Mouse (Mus musculus) liver, postnatal 0 days (tissue): ENCODE results near the gene Pcf11. TPM values are rescaled to one million over a fixed set of nuclear protein-coding genes. Genes with fewer than 3 reads are reported as not detected.

Experiments used
- ATAC-seq: fragments of 200-750 bp; cut with Nextera tagmentation; 2 replicates; pipeline ENCODE4 v1.8.0; 2017; ENCODE audit warnings: mild to moderate bottlenecking, moderate library complexity
- DNase-seq: peaks from one replicate; pipeline ENCODE4 v3.0.0-alpha.2; 2016
- H3K27ac ChIP-seq: fragments of 300-500 bp; sonication (generic); 2 replicates; pipeline ENCODE4 v1.5.1; 2014; ENCODE audit warnings: antibody characterized with exemption, moderate library complexity, mild to moderate bottlenecking, low read depth
- H3K27me3 ChIP-seq: fragments of 300-500 bp; sonication (generic); 2 replicates; pipeline ENCODE4 v1.6.1; 2014; ENCODE audit warnings: low read length, control low read depth, mixed read lengths; ENCODE audit not compliant: insufficient read depth
- H3K36me3 ChIP-seq: fragments of 300-500 bp; sonication (generic); replicated peaks from 2 replicates; pipeline ENCODE4 v1.6.1; 2014; ENCODE audit warnings: mild to moderate bottlenecking, control low read depth, low read length, moderate library complexity, mixed read lengths; ENCODE audit not compliant: insufficient read depth
- H3K4me1 ChIP-seq: fragments of 300-500 bp; sonication (generic); 2 replicates; pipeline ENCODE4 v1.6.1; 2014; ENCODE audit warnings: antibody characterized with exemption, mild to moderate bottlenecking, control low read depth; ENCODE audit not compliant: insufficient read depth
- H3K4me2 ChIP-seq: fragments of 300-500 bp; sonication (generic); 2 replicates; pipeline ENCODE4 v1.6.1; 2014; ENCODE audit warnings: low read depth, mild to moderate bottlenecking, low read length, moderate library complexity, mixed read lengths
- H3K4me3 ChIP-seq: fragments of 300-500 bp; sonication (generic); 2 replicates; pipeline ENCODE4 v1.5.1; 2014; ENCODE audit warnings: low read depth, low read length
- H3K9ac ChIP-seq: fragments of 300-500 bp; sonication (generic); replicated peaks from 2 replicates; pipeline ENCODE4 v1.6.1; 2014; ENCODE audit warnings: mild to moderate bottlenecking, moderate library complexity
- H3K9me3 ChIP-seq: fragments of 300-500 bp; sonication (generic); 2 replicates; pipeline ENCODE4 v1.6.1; 2016; ENCODE audit warnings: mild to moderate bottlenecking, control low read depth, low read length, mixed read lengths
- CTCF ChIP-seq: sonication (generic); IDR thresholded peaks from 2 replicates; pipeline ENCODE4 v1.5.1; 2016; ENCODE audit warnings: antibody characterized with exemption, low read depth
- EP300 ChIP-seq: IDR thresholded peaks from 2 replicates; pipeline ENCODE4 v1.6.1; 2016; ENCODE audit warnings: antibody characterized with exemption, low read depth, mild to moderate bottlenecking
- WGBS: fragments of 180-500 bp; shearing (Covaris S2); extraction: QIAGEN DNeasy Blood & Tissue Kit; methylation state at CpG from one replicate; pipeline ENCODE4 v1.1.7; 2014; ENCODE audit not compliant: insufficient replicate concordance; 5-methylcytosine and 5-hydroxymethylcytosine counted together
- polyA plus RNA-seq: library from polyadenylated mRNA; unstranded; fragments of >200 nt; fragmentation: Nextera tagmentation; extraction: Ambion mirVana; gene quantifications from 2 replicates; pipeline ENCODE4 v1.2.1, GENCODE M21; 2015

Pcf11 gene
- polyA plus RNA-seq, 1 experiment from 2014 or later = 7.0 TPM

GRCm38 (mm10) chr7:92677346-92677745 is 7.6 kb upstream of the Pcf11 start:
- 44% methylated on average over 4 of the region's 4 CpGs for WGBS
- TF ChIP-seq EP300 (no peak), CTCF (no peak)
- Histone ChIP-seq H3K27me3 (no peaks in the 10 kb centered on the region), H3K27ac (no peak overlapping the region), H3K4me1 (no peaks in the 10 kb centered on the region), H3K36me3 (no peaks in the 10 kb centered on the region), H3K4me2 (no peak overlapping the region), H3K4me3 (no peak overlapping the region), H3K9me3 (no peaks in the 10 kb centered on the region), H3K9ac (no peak overlapping the region)
- DNase-seq = no peak
- no peak for ATAC-seq

GRCm38 (mm10) chr7:92675131-92675530 is 5.4 kb upstream of the Pcf11 start:
- TF ChIP-seq CTCF (no peak), EP300 (no peak)
- no peak overlapping the region for H3K9ac ChIP-seq
- no peak overlapping the region for H3K4me3 ChIP-seq
- H3K27ac ChIP-seq = no peak overlapping the region
- no peaks in the 10 kb centered on the region for H3K27me3 ChIP-seq
- ATAC-seq (no peak), DNase-seq (no peak)
- H3K36me3 ChIP-seq = no peaks in the 10 kb centered on the region
- H3K4me1 ChIP-seq = 0 out of 2 replicates have a peak, but pooled peaks cover 4% of the 10 kb centered on the region
- 82% methylated on average over 3 of the region's 3 CpGs for WGBS
- H3K9me3 ChIP-seq = no peaks in the 10 kb centered on the region
- no peak overlapping the region for H3K4me2 ChIP-seq

GRCm38 (mm10) chr7:92668791-92669506 is 785 bp downstream of the Pcf11 start:
- DNase-seq (peak; percentile 74), ATAC-seq (peak; percentile 20)
- peaks cover 17% of the 10 kb centered on the region for H3K4me1 ChIP-seq
- no peak for TF ChIP-seq EP300
- 0 out of 2 replicates have a peak, but pooled peaks have one; percentile 7 for TF ChIP-seq CTCF
- H3K9me3 ChIP-seq = no peaks in the 10 kb centered on the region
- H3K27ac ChIP-seq = peak overlapping the region; percentile 99
- peak overlapping the region; percentile 99 for H3K9ac ChIP-seq
- 0% methylated on average over 29 of the region's 29 CpGs for WGBS
- H3K27me3 ChIP-seq = no peaks in the 10 kb centered on the region
- H3K4me3 ChIP-seq = peak overlapping the region; percentile 98
- H3K4me2 ChIP-seq = peak overlapping the region; percentile 75
- H3K36me3 ChIP-seq = peaks cover 10% of the 10 kb centered on the region

GRCm38 (mm10) chr7:92666274-92666820 is 3.4 kb downstream of the Pcf11 start:
- 72% methylated on average over 7 of the region's 7 CpGs for WGBS
- Histone ChIP-seq H3K4me1 (peaks cover 17% of the 10 kb centered on the region), H3K27ac (no peak overlapping the region), H3K4me2 (peak overlapping the region; percentile 75), H3K36me3 (peaks cover 24% of the 10 kb centered on the region), H3K9me3 (no peaks in the 10 kb centered on the region), H3K27me3 (no peaks in the 10 kb centered on the region), H3K9ac (peak overlapping the region; percentile 99; the same call in 1 of the 2 replicates), H3K4me3 (peak overlapping the region; percentile 98; the same call in 1 of the 2 replicates)
- ATAC-seq (no peak), DNase-seq (no peak)
- no peak for TF ChIP-seq EP300
- TF ChIP-seq CTCF = no peak

- Histone ChIP-seq H3K4me2 (no peak overlapping the region), H3K4me1 (peaks cover 5% of the 10 kb centered on the region; the same call in 1 of the 2 replicates), H3K27me3 (no peaks in the 10 kb centered on the region), H3K9me3 (no peaks in the 10 kb centered on the region), H3K36me3 (peaks cover 75% of the 10 kb centered on the region), H3K4me3 (no peak overlapping the region), H3K27ac (no peak overlapping the region), H3K9ac (no peak overlapping the region)
- WGBS = 94% methylated on average over 5 of the region's 5 CpGs
- ATAC-seq (no peak), DNase-seq (no peak)
- TF ChIP-seq EP300 (no peak), CTCF (no peak)
Observed at GRCm38 (mm10) chr7:92658050-92658449, 11.7 kb downstream of the Pcf11 start.

GRCm38 (mm10) chr7:92656386-92656785 is 13.3 kb downstream of the Pcf11 start:
- WGBS = 76% methylated on average over 2 of the region's 2 CpGs
- no peak for ATAC-seq

More at GRCm38 (mm10) chr7:92656386-92656785, 13.3 kb downstream of the Pcf11 start:
- Histone ChIP-seq H3K4me3 (no peak overlapping the region), H3K9me3 (no peaks in the 10 kb centered on the region), H3K9ac (no peak overlapping the region), H3K36me3 (peaks cover 72% of the 10 kb centered on the region), H3K4me2 (no peak overlapping the region), H3K4me1 (peaks cover 5% of the 10 kb centered on the region; the same call in 1 of the 2 replicates), H3K27ac (no peak overlapping the region), H3K27me3 (no peaks in the 10 kb centered on the region)
- no peak for TF ChIP-seq CTCF
- TF ChIP-seq EP300 = no peak
- DNase-seq = no peak
